Mouse (Mus musculus): ENCODE measurements at regions not wholly inside any gene's neighbourhood (a gene's known extent, or its start where the extent isn't known, plus 50 kb on each side); places are given as distances from the start of the nearest gene placed in this dataset.

GRCm38 (mm10) chr6:126327187-126327586, 160.5 kb upstream of the Ntf3 start:
- Histone ChIP-seq H3K36me3 (ENCODE audit: control insufficient read depth, insufficient read depth) (no peaks in the 10 kb centered on the region), H3K4me3 (no peak overlapping the region), H3ac (ENCODE audit: control insufficient read depth, insufficient read length) (no peak overlapping the region), H3K4me2 (ENCODE audit: low read depth) (no peak overlapping the region), H3K79me2 (ENCODE audit: control insufficient read depth, insufficient read depth) (no peaks in the 10 kb centered on the region), H3K27me3 (ENCODE audit: control insufficient read depth, insufficient read depth, insufficient read length) (no peaks in the 10 kb centered on the region)
- TF ChIP-seq E2F4 (IDR thresholded peaks at IDR 0.05; ENCODE audit: insufficient read depth) = no peak
- no peak for TF ChIP-seq TCF12 (IDR thresholded peaks at IDR 0.05; ENCODE audit: insufficient read depth, poor library complexity, severe bottlenecking)
- TF ChIP-seq USF1 (IDR thresholded peaks at IDR 0.05; ENCODE audit: low read depth) = no peak
- no peak for TF ChIP-seq CEBPB (IDR thresholded peaks at IDR 0.05; ENCODE audit: insufficient read depth, poor library complexity, severe bottlenecking)
- TF ChIP-seq SRF (IDR thresholded peaks at IDR 0.05; ENCODE audit: control insufficient read depth, insufficient read length, low read depth) = no peak
- TF ChIP-seq MYOG (IDR thresholded peaks at IDR 0.05; ENCODE audit: control insufficient read depth in 1 of 3, insufficient read depth in 1 of 3, insufficient read length in 2 of 3, low read depth in 2 of 3) = no peak
- TF ChIP-seq MYOD1 (IDR thresholded peaks at IDR 0.05; ENCODE audit: control insufficient read depth in 1 of 3, insufficient read length in 2 of 3, low read depth in 2 of 3) = no peak
- no peak for TF ChIP-seq REST (IDR thresholded peaks at IDR 0.05; ENCODE audit: insufficient read depth, insufficient read length)

GRCm38 (mm10) chr6:126318523-126318922, 151.8 kb upstream of the Ntf3 start:
- TF ChIP-seq POLR2A (IDR thresholded peaks at IDR 0.05; ENCODE audit: insufficient read length, low read depth) (no peak), MYOD1 (IDR thresholded peaks at IDR 0.05; ENCODE audit: control insufficient read depth in 1 of 3, insufficient read length in 2 of 3, low read depth in 2 of 3) (no peak), E2F4 (IDR thresholded peaks at IDR 0.05; ENCODE audit: insufficient read depth) (no peak), TCF3 (IDR thresholded peaks at IDR 0.05; ENCODE audit: insufficient read length, low read depth) (no peak), TCF12 (IDR thresholded peaks at IDR 0.05; ENCODE audit: insufficient read depth, poor library complexity, severe bottlenecking) (no peak), REST (IDR thresholded peaks at IDR 0.05; ENCODE audit: insufficient read depth, insufficient read length) (no peak), USF1 (IDR thresholded peaks at IDR 0.05; ENCODE audit: low read depth) (no peak), MAX (IDR thresholded peaks at IDR 0.05; ENCODE audit: low read depth) (no peak), SRF (IDR thresholded peaks at IDR 0.05; ENCODE audit: control insufficient read depth, insufficient read length, low read depth) (no peak), CEBPB (IDR thresholded peaks at IDR 0.05; ENCODE audit: insufficient read depth, poor library complexity, severe bottlenecking) (no peak), POLR2AphosphoS2 (IDR thresholded peaks at IDR 0.05; ENCODE audit: insufficient read length, low read depth) (no peak), MYOG (IDR thresholded peaks at IDR 0.05; ENCODE audit: control insufficient read depth in 1 of 3, insufficient read depth in 1 of 3, insufficient read length in 2 of 3, low read depth in 2 of 3) (no peak)
- Histone ChIP-seq H3K79me2 (ENCODE audit: control insufficient read depth, insufficient read depth) (no peaks in the 10 kb centered on the region), H3ac (ENCODE audit: control insufficient read depth, insufficient read length) (no peak overlapping the region), H3K4me2 (ENCODE audit: low read depth) (no peak overlapping the region), H3K27me3 (ENCODE audit: control insufficient read depth, insufficient read depth, insufficient read length) (no peaks in the 10 kb centered on the region), H3K36me3 (ENCODE audit: control insufficient read depth, insufficient read depth) (no peaks in the 10 kb centered on the region), H3K4me3 (no peak overlapping the region)

- no peaks in the 10 kb centered on the region for H3K79me2 ChIP-seq (ENCODE audit: control insufficient read depth, insufficient read depth)
- TF ChIP-seq REST (IDR thresholded peaks at IDR 0.05; ENCODE audit: insufficient read depth, insufficient read length) (no peak), E2F4 (IDR thresholded peaks at IDR 0.05; ENCODE audit: insufficient read depth) (no peak), SRF (IDR thresholded peaks at IDR 0.05; ENCODE audit: control insufficient read depth, insufficient read length, low read depth) (no peak), CEBPB (IDR thresholded peaks at IDR 0.05; ENCODE audit: insufficient read depth, poor library complexity, severe bottlenecking) (no peak), MYOG (IDR thresholded peaks at IDR 0.05; ENCODE audit: control insufficient read depth in 1 of 3, insufficient read depth in 1 of 3, insufficient read length in 2 of 3, low read depth in 2 of 3) (no peak), TCF12 (IDR thresholded peaks at IDR 0.05; ENCODE audit: insufficient read depth, poor library complexity, severe bottlenecking) (no peak), POLR2AphosphoS2 (IDR thresholded peaks at IDR 0.05; ENCODE audit: insufficient read length, low read depth) (no peak), MYOD1 (IDR thresholded peaks at IDR 0.05; ENCODE audit: control insufficient read depth in 1 of 3, insufficient read length in 2 of 3, low read depth in 2 of 3) (no peak), USF1 (IDR thresholded peaks at IDR 0.05; ENCODE audit: low read depth) (no peak), MAX (IDR thresholded peaks at IDR 0.05; ENCODE audit: low read depth) (no peak), POLR2A (IDR thresholded peaks at IDR 0.05; ENCODE audit: insufficient read length, low read depth) (no peak), TCF3 (IDR thresholded peaks at IDR 0.05; ENCODE audit: insufficient read length, low read depth) (no peak)
- no peak overlapping the region for H3K4me3 ChIP-seq
- H3K36me3 ChIP-seq (ENCODE audit: control insufficient read depth, insufficient read depth) = no peaks in the 10 kb centered on the region
- no peak overlapping the region for H3ac ChIP-seq (ENCODE audit: control insufficient read depth, insufficient read length)
- no peak overlapping the region for H3K4me2 ChIP-seq (ENCODE audit: low read depth)
- H3K27me3 ChIP-seq (ENCODE audit: control insufficient read depth, insufficient read depth, insufficient read length) = no peaks in the 10 kb centered on the region
These were observed 144.2 kb upstream of the Ntf3 start for GRCm38 (mm10) chr6:126310786-126311480.

- Histone ChIP-seq H3K27me3 (ENCODE audit: control insufficient read depth, insufficient read depth, insufficient read length) (no peaks in the 10 kb centered on the region), H3K79me2 (ENCODE audit: control insufficient read depth, insufficient read depth) (no peaks in the 10 kb centered on the region), H3K4me2 (ENCODE audit: low read depth) (no peak overlapping the region), H3K4me3 (no peak overlapping the region), H3K36me3 (ENCODE audit: control insufficient read depth, insufficient read depth) (no peaks in the 10 kb centered on the region), H3ac (ENCODE audit: control insufficient read depth, insufficient read length) (no peak overlapping the region)
- no peak for TF ChIP-seq CEBPB (IDR thresholded peaks at IDR 0.05; ENCODE audit: insufficient read depth, poor library complexity, severe bottlenecking)
- TF ChIP-seq POLR2A (IDR thresholded peaks at IDR 0.05; ENCODE audit: insufficient read length, low read depth) = no peak
- no peak for TF ChIP-seq SRF (IDR thresholded peaks at IDR 0.05; ENCODE audit: control insufficient read depth, insufficient read length, low read depth)
- TF ChIP-seq USF1 (IDR thresholded peaks at IDR 0.05; ENCODE audit: low read depth) = no peak
- no peak for TF ChIP-seq REST (IDR thresholded peaks at IDR 0.05; ENCODE audit: insufficient read depth, insufficient read length)
- no peak for TF ChIP-seq TCF3 (IDR thresholded peaks at IDR 0.05; ENCODE audit: insufficient read length, low read depth)
- no peak for TF ChIP-seq MYOG (IDR thresholded peaks at IDR 0.05; ENCODE audit: control insufficient read depth in 1 of 3, insufficient read depth in 1 of 3, insufficient read length in 2 of 3, low read depth in 2 of 3)
- TF ChIP-seq POLR2AphosphoS2 (IDR thresholded peaks at IDR 0.05; ENCODE audit: insufficient read length, low read depth) = no peak
- no peak for TF ChIP-seq MYOD1 (IDR thresholded peaks at IDR 0.05; ENCODE audit: control insufficient read depth in 1 of 3, insufficient read length in 2 of 3, low read depth in 2 of 3)
- no peak for TF ChIP-seq TCF12 (IDR thresholded peaks at IDR 0.05; ENCODE audit: insufficient read depth, poor library complexity, severe bottlenecking)
- TF ChIP-seq MAX (IDR thresholded peaks at IDR 0.05; ENCODE audit: low read depth) = no peak
- TF ChIP-seq E2F4 (IDR thresholded peaks at IDR 0.05; ENCODE audit: insufficient read depth) = no peak
These were observed 136.4 kb upstream of the Ntf3 start for GRCm38 (mm10) chr6:126303086-126303485.

Data from myocyte (in vitro differentiated cells).